Mouse (Mus musculus) WW6 (cell line): ENCODE measurements around the gene Tsnaxip1.

Experiments
- DNase-seq: peaks from one replicate; pipeline ENCODE4 v3.0.0-alpha.2; 2013; ENCODE audit warnings: low read depth, low spot score

Tsnaxip1 gene

GRCm38 (mm10) chr8:105860143-105860981 lies 32.8 kb downstream of the Tsnaxip1 start, which contains the start of gene Nutf2:
Gene Nutf2 (plus strand): TSS chr8:105860580.
- DNase-seq, result peak; percentile 100

GRCm38 (mm10) chr8:105861951-105862350 lies 34.4 kb downstream of the Tsnaxip1 start:
- DNase-seq, result no peak

- DNase-seq, result no peak
These were observed 39.0 kb downstream of the Tsnaxip1 start for GRCm38 (mm10) chr8:105866364-105867029.

GRCm38 (mm10) chr8:105874301-105874700 lies 46.8 kb downstream of the Tsnaxip1 start:
- DNase-seq, result no peak

- DNase-seq, result peak; percentile 75
These were observed 53.4 kb downstream of the Tsnaxip1 start, which contains the start of gene Edc4 for GRCm38 (mm10) chr8:105880754-105881520. Gene Edc4 (plus strand): TSS chr8:105880881.

- DNase-seq, result no peak
These were observed 62.4 kb downstream of the Tsnaxip1 start for GRCm38 (mm10) chr8:105889756-105890465.

GRCm38 (mm10) chr8:105890870-105891269 lies 63.3 kb downstream of the Tsnaxip1 start:
- no peak for DNase-seq

- DNase-seq, result no peak
These were observed 64.9 kb downstream of the Tsnaxip1 start for GRCm38 (mm10) chr8:105892432-105892831.

- peak; percentile 76 for DNase-seq
These were observed 65.8 kb downstream of the Tsnaxip1 start, which contains the start of gene Nrn1l for GRCm38 (mm10) chr8:105893339-105893738. Gene Nrn1l (plus strand): TSS chr8:105893567.
